Mouse (Mus musculus) ES-CJ7 (cell line): ENCODE results near the gene Ube2c.

Source experiments
- DNase-seq: peaks from one replicate; pipeline ENCODE4 v3.0.0; 2011; ENCODE audit warnings: low read depth, low spot score

Ube2c gene

DNA sequence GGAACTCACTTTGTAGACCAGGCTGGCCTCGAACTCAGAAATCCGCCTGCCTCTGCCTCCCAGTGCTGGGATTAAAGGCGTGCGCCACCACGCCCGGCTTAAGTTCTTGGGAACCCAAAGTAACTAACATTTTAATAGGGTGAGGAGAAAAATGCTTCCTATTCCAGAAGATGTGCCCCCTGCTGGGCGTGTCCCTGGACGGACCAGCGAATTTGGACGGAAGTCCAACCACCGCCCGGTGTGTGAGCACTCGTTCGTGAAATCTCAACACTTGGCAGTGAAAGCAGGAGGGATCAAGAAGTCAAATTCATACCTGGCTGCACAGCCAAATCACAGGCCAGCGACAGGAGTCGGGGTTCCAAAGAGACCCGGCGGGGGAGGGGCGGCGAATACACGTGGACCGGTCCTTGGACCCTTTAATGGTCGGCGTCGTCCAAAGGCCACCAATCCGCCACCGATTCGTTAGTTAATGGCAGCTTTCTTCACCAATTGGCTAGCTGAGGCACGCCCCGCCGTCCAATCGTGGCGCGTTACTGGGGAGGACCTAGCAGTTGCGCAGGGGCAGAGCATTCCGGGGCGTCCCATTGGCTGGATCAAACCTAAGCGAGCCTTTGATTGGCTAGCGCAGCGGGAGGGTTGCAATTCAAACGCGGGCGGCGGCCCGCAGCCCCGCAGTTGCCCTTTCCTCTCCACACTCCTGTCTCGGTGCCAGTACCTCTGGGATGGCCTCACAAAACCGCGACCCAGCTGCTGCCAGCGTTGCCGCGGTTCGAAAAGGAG is at the start of gene Ube2c:
Ube2c (plus strand) TSS at position 641 of the 780 bp plus-strand sequence.
- peak; percentile 99 for DNase-seq

DNA sequence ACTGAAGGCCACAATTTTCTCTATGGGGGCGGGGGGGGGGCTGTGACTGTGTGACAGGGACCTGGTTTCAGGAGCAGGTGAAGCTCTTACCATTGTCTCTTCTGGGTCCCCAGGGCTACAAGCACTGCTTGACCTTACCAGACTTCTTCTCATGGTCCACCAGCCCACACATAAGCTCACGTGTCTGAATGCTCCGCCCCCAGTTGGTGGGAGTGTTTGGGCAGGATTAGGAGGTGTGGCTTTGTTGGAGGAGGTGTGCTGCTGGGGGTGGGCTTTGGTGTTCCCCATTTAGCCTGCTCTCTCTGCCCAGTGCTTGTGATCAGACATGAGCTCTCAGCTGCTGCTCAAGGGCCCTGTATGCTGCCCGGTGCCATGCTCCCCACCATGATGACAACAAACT is 46.4 kb upstream of the Ube2c start:
- peak; percentile 30 for DNase-seq

DNA sequence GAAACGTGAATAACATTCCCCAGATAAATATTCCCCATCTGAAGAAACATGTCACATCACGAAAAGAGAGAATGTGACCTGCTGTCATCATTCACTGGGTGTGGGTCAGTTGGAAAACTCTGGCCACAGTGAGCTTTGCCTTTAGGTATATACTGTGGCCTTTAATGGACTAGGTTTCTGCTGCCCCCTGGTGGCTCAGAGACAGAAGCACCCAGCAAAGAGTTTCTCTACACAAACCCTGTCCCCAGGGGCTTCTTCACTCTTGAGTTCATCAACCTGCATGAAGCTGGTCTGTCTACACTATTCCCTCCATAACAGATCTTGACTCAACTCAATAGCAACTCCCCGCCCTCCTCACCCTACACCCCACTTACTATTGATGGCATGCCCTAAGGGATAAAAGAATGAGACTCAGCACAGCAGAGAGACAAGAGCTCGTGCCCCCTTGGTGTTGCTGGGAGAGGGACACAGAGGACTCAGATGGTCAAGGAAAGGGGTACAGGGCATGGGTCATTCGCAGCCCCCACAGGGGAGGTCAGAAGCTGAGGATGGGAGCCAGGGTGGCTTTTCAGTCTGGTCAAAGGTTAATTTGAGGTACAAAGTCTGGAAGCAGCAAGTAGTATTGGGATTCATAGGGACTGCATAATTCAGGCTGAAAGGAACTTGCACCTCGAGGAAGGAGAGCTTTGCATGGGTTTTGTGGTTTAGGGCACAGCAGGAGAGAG is 43.6 kb upstream of the Ube2c start:
- DNase-seq: peak; percentile 61

DNA sequence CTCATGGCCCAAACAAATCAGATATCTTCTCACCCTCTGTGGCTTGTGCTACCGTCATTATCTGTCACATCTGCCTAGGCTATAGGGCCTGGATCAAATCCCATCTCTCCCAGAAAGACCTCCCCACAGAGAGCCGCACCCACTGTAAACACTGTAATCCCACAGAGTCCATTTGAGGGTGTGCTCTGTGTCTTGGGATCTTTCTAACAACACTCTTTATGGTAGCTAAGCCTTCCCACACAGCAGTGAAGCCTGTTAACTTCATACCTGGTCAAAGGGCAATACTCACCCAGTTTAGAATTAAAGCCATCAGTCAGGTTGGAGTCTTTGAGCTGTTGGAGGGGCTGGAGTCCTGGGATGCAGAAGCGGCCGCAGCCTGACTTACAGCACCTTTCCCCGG is 38.0 kb upstream of the Ube2c start:
- no peak for DNase-seq

DNA sequence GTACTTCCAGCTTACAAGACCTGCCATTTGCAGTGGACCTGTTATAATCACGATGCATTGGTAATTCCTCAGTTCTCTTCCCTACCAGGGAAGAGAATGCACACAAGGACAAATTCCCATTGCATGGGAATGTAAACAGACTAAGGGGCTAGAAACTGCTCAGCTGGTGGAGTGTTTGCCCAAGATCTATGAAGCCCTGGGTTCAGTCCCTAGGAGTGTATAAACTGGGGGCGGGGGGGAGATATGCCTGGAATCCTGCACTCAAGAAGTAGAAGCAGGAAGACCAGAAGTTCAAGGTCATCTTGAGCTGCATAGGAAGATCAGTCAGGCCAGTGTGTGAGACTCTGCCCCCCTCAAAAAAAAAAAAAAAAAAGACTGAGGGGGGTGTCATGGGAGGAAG is 36.4 kb upstream of the Ube2c start:
- DNase-seq: no peak

DNA sequence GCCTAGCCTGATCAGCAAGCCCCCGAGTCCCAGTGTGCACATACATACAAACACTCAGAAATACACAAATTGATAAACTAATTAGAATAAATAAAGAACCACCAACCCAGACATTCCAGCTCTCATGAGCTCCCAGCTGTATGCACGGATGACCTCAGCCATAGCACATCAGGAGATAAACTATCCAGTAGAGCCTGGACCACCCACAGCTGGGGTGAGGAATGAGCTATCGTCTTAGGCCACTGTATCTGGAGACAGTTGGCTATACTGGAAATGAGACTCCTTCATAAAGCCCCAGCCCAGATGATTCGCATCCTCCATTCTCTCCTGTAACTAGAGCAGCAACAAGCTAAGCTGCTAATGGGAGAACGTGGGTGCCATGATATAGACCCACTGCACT is 34.9 kb upstream of the Ube2c start:
- DNase-seq: no peak

DNA sequence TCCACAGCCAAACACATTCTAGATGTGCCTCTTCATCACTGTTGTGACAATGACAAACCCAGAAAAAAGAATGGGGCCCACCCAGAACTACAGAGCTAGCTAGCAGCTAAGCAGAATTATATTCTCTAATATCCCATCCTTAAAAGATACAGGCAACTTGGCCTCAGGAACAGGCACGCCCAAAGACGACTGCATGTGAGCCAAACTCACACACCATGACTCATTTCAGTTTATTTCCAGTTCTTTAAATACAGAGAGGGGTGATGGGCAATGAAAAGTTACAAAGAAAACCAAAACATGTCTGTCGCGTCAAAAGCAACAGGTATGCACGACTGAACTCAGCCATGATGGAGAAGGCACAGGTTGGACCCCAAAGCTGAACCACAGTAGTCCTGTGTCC is 34.3 kb upstream of the Ube2c start:
- no peak for DNase-seq

DNA sequence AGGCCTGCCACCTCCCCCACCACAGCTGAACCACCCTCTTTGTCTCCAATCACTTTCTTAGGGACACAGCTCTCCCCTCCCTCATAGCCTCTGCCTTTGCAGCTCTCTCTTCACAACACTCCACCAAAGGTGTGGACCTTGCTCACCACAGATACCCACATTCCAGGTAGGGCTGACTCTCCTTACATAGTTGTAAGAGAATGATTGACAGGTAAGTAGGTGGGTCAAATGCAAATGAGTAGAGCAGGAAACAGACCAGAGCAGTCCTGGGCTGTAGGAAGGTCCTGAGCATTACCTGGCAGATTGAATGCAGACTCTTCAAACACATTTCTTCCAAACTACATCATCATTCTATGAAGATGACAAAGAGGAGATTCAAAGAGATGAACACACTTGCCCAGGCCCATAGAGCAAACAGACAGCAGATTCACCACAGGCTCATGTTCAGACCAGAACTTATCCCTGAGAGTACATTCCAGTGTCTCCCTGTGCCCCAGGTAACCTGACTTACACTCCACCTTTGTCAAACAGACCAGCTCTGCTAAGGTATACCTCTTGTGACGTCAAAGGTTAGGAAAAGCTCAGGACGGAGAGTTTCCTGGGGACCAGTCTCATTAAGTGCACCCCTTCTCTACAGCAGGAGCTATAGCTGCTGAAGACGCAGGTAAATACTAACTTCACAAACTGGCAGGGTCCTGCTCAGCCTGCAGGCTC is 32.2 kb upstream of the Ube2c start:
- DNase-seq: peak; percentile 21

DNA sequence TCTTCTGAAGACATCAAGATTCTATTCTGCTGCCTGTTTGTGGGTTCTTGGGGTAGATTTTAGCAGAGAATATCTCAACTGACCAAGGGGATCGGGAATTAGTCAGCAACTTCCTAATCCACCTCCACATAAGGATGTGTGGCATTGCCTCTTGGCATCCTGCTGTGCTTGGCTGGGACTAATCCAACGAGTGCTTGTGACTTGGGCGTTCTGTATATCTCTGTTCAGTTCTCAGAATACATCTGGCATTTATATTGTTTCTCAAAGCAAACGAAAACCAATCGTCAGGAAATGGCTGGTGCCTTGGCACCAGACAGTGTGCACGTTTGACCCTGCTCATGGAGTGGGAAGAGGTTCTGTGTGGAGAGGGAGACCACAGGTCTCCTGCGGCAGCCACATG is 29.8 kb upstream of the Ube2c start:
- no peak for DNase-seq

DNA sequence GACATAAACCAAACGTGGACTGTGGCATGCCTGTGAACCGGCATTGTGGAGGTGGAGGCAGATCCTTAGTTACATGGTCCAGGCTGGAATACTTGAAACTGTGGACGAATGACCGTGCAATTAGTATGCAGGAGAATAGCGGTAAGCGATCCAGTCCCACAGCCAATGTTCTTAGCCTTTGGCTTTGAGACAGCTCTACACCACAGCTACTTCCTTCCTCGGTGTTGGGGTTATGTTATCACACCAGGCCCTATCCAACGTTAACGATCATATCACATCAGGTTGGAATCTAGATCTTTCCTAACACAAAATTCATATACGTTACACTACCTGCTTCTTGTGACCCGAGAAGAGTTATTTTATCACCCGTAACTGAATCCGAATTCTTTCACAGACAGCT is 24.7 kb upstream of the Ube2c start:
- no peak for DNase-seq

DNA sequence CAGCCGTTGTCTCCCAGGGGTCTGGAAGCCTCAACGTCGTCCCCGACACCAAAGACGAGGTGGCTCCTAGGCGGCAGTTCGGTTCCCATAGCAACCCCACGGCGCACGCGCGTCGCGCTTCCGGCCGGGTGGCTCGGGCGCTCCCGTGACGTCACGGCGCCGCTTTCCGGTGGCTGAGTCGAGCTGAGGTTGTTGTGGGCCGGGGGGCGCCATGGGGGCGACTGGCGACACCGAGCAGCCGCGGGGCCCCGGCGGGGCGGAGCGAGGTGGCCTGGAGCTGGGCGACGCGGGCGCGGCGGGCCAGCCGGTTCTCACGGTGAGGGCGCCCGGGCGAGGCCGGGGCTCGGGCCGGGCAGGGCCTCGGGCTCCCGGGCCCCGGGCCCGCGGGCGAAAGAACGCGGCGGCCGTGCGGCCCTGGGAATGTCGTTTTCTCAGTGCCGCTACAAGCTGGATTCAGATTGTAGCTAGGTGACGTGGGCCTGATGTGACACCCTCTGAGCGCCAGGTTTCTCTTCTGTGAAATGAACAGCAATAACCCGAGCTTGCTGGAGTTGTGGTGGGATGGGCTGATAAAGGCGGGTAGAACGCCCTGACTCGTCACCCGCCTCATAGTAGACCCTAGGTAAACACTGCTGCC is 23.7 kb upstream of the Ube2c start, which contains the start of the genes Wfdc3 and Dnttip1:
Wfdc3 (minus strand) TSS at position 89 of the 637 bp plus-strand sequence.
Dnttip1 (plus strand) TSS at position 141 of the 637 bp plus-strand sequence.
- DNase-seq: peak; percentile 90

DNA sequence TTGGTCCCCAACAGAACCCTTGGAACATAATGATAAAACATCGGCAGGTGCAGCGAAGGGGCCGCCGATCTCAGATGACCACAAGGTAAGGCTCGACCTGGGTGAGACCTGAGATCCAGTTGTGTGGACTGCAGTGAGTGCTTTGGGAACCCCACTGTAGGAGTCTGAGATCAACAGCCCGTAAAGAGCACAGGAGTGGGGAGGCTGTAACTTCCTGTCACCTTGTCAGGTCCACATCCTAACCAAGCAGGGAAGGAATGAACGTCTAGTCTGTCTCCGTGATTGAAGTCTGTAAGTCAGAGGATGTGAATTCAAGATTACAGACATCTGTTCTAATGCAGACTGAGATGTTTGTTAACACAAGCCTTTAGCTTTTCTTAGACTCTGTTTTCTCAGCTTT is 23.0 kb upstream of the Ube2c start:
- DNase-seq: no peak

DNA sequence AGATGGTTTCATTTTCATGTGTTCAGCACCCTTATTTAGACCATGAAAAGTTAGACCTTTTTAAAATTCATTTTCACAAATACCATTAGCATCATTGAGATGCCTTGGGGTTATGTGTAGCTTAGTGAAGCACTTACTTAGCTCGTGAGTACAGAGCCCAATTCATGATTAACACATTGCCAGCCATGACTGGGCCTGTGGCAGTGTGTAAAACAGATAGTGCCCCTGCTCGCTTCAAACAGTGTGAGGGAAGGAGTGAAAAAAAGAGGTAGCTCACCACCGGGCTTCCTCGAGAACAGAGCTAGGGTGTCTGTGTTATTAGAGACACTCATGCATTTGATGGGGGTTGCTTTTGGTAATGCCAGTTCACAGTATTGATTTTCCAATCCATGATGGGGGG is 21.5 kb upstream of the Ube2c start:
- DNase-seq: no peak

DNA sequence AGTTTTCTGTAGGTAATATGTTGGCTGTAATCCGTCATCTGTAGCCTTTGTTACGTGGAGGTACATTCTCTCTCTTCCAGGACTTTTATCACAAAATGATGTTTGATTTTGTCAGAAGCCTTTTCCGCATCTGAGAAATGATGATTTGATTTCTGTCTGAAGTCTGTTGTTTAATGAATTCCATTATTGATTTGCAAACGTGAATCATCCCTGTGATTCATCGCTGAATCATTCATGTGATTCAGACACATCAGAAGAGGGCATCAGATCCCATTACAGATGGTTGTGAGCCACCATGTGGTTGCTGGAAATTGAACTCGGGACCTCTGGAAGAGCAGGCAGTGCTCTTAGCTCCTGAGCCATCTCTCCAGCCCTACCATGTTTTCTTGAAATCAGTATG is 20.7 kb upstream of the Ube2c start:
- no peak for DNase-seq

DNA sequence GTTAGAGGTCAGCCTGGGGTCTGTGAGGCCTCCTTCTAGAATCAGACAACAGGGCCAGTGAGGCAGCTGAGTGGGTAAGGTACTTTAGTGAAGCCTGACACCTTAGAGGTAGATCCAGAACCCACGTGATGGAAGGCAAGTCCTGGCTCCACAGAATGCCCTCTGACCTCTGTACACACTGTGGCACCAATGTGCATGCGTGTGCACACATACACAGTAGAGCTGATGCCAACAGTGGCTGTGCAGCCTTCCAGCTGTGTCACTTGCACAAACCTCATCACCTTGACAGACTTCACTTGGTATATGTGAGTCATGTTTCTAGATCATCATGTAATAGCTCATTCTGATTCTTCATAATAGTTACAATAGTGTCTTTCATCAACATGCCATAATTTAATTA is 17.2 kb upstream of the Ube2c start:
- no peak for DNase-seq

DNA sequence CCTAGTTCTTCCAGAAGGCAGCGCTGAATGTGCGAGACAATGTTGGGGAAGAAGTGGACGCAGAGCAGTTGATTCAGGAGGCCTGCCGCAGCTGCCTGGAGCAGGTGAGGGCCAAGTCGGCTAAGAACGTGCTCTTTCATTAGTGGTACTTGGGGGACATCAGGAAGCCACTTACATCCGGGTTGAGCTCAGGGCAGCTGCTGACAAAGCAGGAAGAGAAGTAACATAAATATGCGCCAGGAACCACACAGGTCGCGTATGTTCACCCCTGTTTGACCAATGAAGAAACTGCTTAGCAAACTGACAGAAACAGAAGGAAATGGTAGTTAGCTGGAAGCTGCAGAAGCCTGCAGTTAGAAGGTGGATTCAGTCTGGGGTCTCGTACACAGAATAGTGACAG is 15.6 kb upstream of the Ube2c start:
- DNase-seq: no peak

DNA sequence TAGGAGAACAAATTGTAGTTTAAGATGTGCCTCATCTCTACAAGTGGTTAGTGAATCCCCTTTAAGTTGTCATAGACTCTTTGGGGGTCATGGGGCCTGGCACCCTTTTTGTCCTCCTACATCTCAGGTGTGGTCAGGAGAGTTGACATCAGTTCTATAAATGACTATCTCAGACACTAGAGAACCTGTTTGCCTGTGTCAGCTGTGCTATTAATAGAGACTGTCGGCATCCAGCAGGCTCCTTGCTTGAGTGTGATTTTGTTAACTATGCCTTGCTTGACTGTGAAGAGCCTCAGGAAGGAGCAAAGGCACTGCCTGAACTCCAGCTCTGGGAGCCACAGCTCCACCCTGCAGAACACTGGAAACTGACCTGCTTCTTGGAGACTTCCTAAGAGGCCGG is 14.9 kb upstream of the Ube2c start:
- no peak for DNase-seq

DNA sequence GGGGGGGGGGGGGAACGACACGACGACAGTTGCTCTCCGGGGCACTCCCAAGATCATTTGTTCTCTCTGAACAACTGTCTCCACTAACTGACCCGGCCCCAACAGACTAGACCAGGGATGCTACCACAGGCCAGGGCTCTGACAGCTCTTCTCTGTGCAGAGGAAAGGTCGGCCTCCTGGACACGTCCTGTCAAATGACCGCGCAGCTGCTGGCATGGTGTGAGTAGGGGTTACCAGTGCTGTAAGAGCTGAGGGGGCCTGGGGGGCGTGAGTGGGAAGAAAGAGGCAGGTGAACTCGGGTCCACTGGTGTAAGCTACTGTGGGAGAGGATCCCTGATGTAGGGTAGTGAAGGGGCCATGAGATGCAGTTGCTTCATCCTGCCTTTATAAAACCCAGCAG is 11.9 kb upstream of the Ube2c start:
- no peak for DNase-seq

DNA sequence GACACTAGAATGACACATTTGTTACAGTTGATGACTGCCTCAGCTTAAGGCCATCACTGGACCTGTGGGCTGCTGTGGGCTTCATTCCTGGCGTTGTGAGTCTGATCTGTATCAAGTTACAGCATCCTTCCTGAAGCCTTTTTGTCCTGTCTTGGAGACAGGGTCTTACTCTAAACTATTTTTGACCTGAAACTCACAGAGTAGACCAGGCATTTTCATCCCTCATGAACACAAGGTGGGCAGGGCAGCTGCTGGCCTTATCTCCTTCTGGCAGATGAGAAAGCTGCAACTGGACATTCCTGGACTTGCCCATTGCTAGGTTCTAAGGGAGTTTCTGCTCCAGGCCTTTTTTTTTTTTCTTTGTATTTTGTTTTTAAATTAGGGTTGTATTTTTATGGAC is 11.0 kb upstream of the Ube2c start:
- no peak for DNase-seq

DNA sequence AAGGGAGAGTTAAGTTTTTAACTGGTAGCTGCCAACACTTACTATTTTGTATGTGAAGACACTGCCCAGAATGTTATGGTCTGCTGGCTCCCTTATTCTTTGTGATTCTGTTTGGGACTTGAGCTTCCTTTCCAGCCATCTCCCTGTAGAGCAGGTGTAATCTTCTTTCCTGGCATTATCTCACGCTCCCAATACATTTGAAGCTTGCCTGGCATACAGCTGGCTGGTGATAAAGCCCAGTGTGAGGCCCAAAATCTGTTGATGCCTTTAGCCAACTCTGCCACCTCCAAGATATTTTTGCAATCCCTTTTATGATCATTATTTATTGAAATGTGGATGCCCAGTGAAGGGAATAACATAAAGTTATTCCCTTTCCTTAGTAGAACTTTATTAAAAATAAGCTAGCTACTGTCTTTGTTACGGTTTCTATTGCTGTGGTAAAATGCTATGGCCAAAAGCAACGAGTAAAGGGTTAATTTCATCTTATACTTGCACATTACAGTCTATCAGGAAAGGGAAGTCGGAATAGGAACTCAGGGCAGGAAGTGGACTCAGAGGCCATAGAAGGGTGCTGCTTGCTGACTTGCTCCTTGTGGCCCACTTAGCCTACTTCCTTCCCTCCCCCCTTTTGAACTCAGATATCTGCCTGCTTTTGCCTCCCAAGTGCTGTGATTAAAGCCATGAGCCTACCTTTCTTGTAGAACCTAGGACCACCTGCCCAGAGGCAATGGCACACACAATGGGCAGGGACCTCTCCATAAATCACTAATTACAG is 9.5 kb upstream of the Ube2c start:
- DNase-seq: no peak

DNA sequence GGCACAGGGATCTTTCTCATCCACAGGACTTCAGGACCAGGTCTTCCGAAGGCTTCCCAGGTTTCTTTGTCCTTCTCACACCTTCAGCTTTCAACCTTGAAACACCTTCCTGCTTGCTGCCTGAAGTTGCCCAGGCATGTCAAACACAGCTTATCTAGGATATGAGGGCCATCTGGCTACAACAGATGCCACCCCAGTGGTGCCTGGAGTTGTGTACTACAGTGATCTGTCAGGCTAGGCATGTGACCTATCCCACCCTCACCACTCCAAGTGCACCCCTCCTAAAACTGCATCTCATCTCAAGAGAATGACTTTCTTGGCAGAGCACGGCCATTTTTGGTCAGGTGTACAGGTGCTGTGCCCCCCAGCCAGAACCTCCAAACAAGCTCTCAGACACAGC is 8.2 kb upstream of the Ube2c start:
- peak; percentile 45 for DNase-seq
